Mouse (Mus musculus) E14TG2a.4 (cell line): Measurements from ENCODE around the gene Plxnd1.

Source experiments
- H3K27me3 ChIP-seq: 2 replicates; pipeline ENCODE4 v1.6.1; 2014; ENCODE audit warnings: low read length, control low read depth; ENCODE audit not compliant: insufficient read depth
- H3K36me3 ChIP-seq: 2 replicates; pipeline ENCODE4 v1.6.1; 2014; ENCODE audit warnings: low read length, control low read depth; ENCODE audit not compliant: insufficient read depth
- H3K4me1 ChIP-seq: replicated peaks from 2 replicates; pipeline ENCODE4 v1.6.1; 2014; ENCODE audit warnings: low read depth, low read length, control low read depth
- H3K4me3 ChIP-seq: replicated peaks from 2 replicates; pipeline ENCODE4 v1.5.1; 2014; ENCODE audit warnings: mild to moderate bottlenecking, low read length
- H3K9me3 ChIP-seq: 2 replicates; pipeline ENCODE4 v1.6.1; 2014; ENCODE audit warnings: low read length, control low read depth
- CTCF ChIP-seq: conservative IDR thresholded peaks from 2 replicates; pipeline ENCODE4 v1.5.1; 2014; ENCODE audit warnings: low read length
- NANOG ChIP-seq: IDR thresholded peaks from 2 replicates; pipeline ENCODE4 v1.6.1; 2014; ENCODE audit warnings: borderline replicate concordance, low read length, mixed read lengths
- POU5F1 ChIP-seq: IDR thresholded peaks from 2 replicates; pipeline ENCODE4 v1.6.1; 2014; ENCODE audit warnings: low read length, borderline replicate concordance

Gene Plxnd1

GRCm38 (mm10) chr6:115968700-115969099 lies 26.1 kb downstream of the Plxnd1 start:
- H3K4me3 ChIP-seq, result no peak overlapping the region
- no peaks in the 10 kb centered on the region for H3K9me3 ChIP-seq
- peaks cover 20% of the 10 kb centered on the region for H3K4me1 ChIP-seq
- peaks cover 31% of the 10 kb centered on the region for H3K27me3 ChIP-seq
- no peaks in the 10 kb centered on the region for H3K36me3 ChIP-seq
- TF ChIP-seq NANOG, result no peak
- no peak for TF ChIP-seq CTCF
- TF ChIP-seq POU5F1, result no peak

GRCm38 (mm10) chr6:115968086-115968485 lies 26.7 kb downstream of the Plxnd1 start:
- peaks cover 32% of the 10 kb centered on the region for H3K27me3 ChIP-seq
- H3K36me3 ChIP-seq, result no peaks in the 10 kb centered on the region
- no peak overlapping the region for H3K4me3 ChIP-seq
- no peaks in the 10 kb centered on the region for H3K9me3 ChIP-seq
- H3K4me1 ChIP-seq, result peaks cover 25% of the 10 kb centered on the region
- no peak for TF ChIP-seq POU5F1
- no peak for TF ChIP-seq CTCF
- TF ChIP-seq NANOG, result no peak

GRCm38 (mm10) chr6:115967291-115967880 lies 27.4 kb downstream of the Plxnd1 start:
- Histone ChIP-seq H3K36me3 (no peaks in the 10 kb centered on the region), H3K4me1 (peaks cover 25% of the 10 kb centered on the region), H3K4me3 (no peak overlapping the region), H3K9me3 (no peaks in the 10 kb centered on the region), H3K27me3 (peaks cover 37% of the 10 kb centered on the region)
- TF ChIP-seq POU5F1 (no peak), NANOG (no peak), CTCF (no peak)

- Histone ChIP-seq H3K9me3 (no peaks in the 10 kb centered on the region), H3K4me3 (no peak overlapping the region)
- no peak for TF ChIP-seq CTCF
- no peak for TF ChIP-seq POU5F1
- TF ChIP-seq NANOG, result no peak
These were observed 28.4 kb downstream of the Plxnd1 start for GRCm38 (mm10) chr6:115966227-115966966.

GRCm38 (mm10) chr6:115963656-115964055 lies 31.1 kb downstream of the Plxnd1 start:
- no peak for TF ChIP-seq NANOG
- TF ChIP-seq POU5F1, result no peak
- H3K4me3 ChIP-seq, result peak overlapping the region; percentile 43
- peaks cover 31% of the 10 kb centered on the region for H3K4me1 ChIP-seq
- peaks cover 55% of the 10 kb centered on the region for H3K27me3 ChIP-seq
- H3K36me3 ChIP-seq, result no peaks in the 10 kb centered on the region
- no peaks in the 10 kb centered on the region for H3K9me3 ChIP-seq

More at GRCm38 (mm10) chr6:115966227-115966966, 28.4 kb downstream of the Plxnd1 start:
- Histone ChIP-seq H3K27me3 (peaks cover 44% of the 10 kb centered on the region), H3K4me1 (peaks cover 31% of the 10 kb centered on the region), H3K36me3 (no peaks in the 10 kb centered on the region)

- Histone ChIP-seq H3K36me3 (no peaks in the 10 kb centered on the region), H3K4me1 (peaks cover 39% of the 10 kb centered on the region), H3K9me3 (no peaks in the 10 kb centered on the region), H3K4me3 (no peak overlapping the region), H3K27me3 (peaks cover 54% of the 10 kb centered on the region)
- TF ChIP-seq NANOG, result no peak
- TF ChIP-seq CTCF, result peak; percentile 88
- no peak for TF ChIP-seq POU5F1
These were observed 32.2 kb downstream of the Plxnd1 start for GRCm38 (mm10) chr6:115962439-115963085.

- H3K4me1 ChIP-seq, result peaks cover 43% of the 10 kb centered on the region
- H3K27me3 ChIP-seq, result peaks cover 52% of the 10 kb centered on the region
- TF ChIP-seq CTCF, result no peak
- no peak for TF ChIP-seq NANOG
- H3K36me3 ChIP-seq, result no peaks in the 10 kb centered on the region
- H3K9me3 ChIP-seq, result no peaks in the 10 kb centered on the region
- no peak overlapping the region for H3K4me3 ChIP-seq
These were observed 33.1 kb downstream of the Plxnd1 start for GRCm38 (mm10) chr6:115961743-115962142.

- Histone ChIP-seq H3K36me3 (no peaks in the 10 kb centered on the region), H3K27me3 (peaks cover 61% of the 10 kb centered on the region), H3K9me3 (no peaks in the 10 kb centered on the region), H3K4me3 (no peak overlapping the region), H3K4me1 (peaks cover 38% of the 10 kb centered on the region)
- no peak for TF ChIP-seq NANOG
- no peak for TF ChIP-seq POU5F1
- TF ChIP-seq CTCF, result no peak
These were observed 34.5 kb downstream of the Plxnd1 start for GRCm38 (mm10) chr6:115960322-115960721.
